Mouse (Mus musculus): ENCODE data around the gene Chrna10.

- no peak for TF ChIP-seq POLR2A (IDR thresholded peaks at IDR 0.05; ENCODE audit: control insufficient read depth in 1 of 2, insufficient read depth in 1 of 2, low read depth in 1 of 2, low read length in 2 of 2, poor library complexity in 1 of 2)
- no peak for TF ChIP-seq KAT2A (conservative IDR thresholded peaks at IDR 0.05; ENCODE audit: low read depth, low read length)
- no peak for TF ChIP-seq MAX (IDR thresholded peaks at IDR 0.05; ENCODE audit: low read length)
- no peak for TF ChIP-seq CTCF (IDR thresholded peaks at IDR 0.05 in 2 of 3, conservative IDR thresholded peaks at IDR 0.05 in 1 of 3; ENCODE audit: control insufficient read depth in 1 of 3, insufficient read depth in 1 of 3, low read depth in 2 of 3, low read length in 3 of 3, poor library complexity in 1 of 3, severe bottlenecking in 1 of 3)
- TF ChIP-seq NRF1 (IDR thresholded peaks at IDR 0.05; ENCODE audit: insufficient read depth, low read depth, low read length, poor library complexity, severe bottlenecking) = no peak
These were observed 9.9 kb downstream of the Chrna10 start for GRCm38 (mm10) chr7:102106700-102107141.
